Mouse (Mus musculus): ENCODE measurements around the gene Troap. TPM values are rescaled to one million over a fixed set of nuclear protein-coding genes. Genes with fewer than 3 reads are reported as not detected.

The Troap gene
- 47.5 and 50.2 TPM in 2 replicates for polyA plus RNA-seq (2016; fragmentation: Nextera tagmentation; extraction: Ambion mirVana)

GRCm38 (mm10) chr15:99074019-99074599 is at the start of gene Troap:
Troap (plus strand) TSS chr15:99074575.
- DNase-seq (ENCODE audit: low spot score) = no peak
- peak within 1 kb of the TSS; percentile 95 for H3K27ac ChIP-seq (replicated peaks)
- no peaks in the 10 kb centered on the region for H3K9me3 ChIP-seq (replicated peaks)
- H3K27me3 ChIP-seq (ENCODE audit: low read depth, poor library complexity, severe bottlenecking) = no peaks in the 10 kb centered on the region; the same call in 1 of the 2 replicates
- peak within 1 kb of the TSS; percentile 74 for H3K4me3 ChIP-seq
- peaks cover 27% of the 10 kb centered on the region for H3K36me3 ChIP-seq
- WGBS = 26% methylated on average over 9 of the region's 9 CpGs
- peaks cover 41% of the 10 kb centered on the region for H3K4me1 ChIP-seq

GRCm38 (mm10) chr15:99024668-99025314 is 49.6 kb upstream of the Troap start:
- Histone ChIP-seq H3K9me3 (replicated peaks) (peaks cover 4% of the 10 kb centered on the region; the same call in 1 of the 2 replicates), H3K27ac (replicated peaks) (no peak overlapping the region), H3K36me3 (no peaks in the 10 kb centered on the region), H3K4me3 (no peak overlapping the region), H3K27me3 (ENCODE audit: low read depth, poor library complexity, severe bottlenecking) (peaks cover 10% of the 10 kb centered on the region), H3K4me1 (peaks cover 9% of the 10 kb centered on the region)
- DNase-seq (ENCODE audit: low spot score) = peak; percentile 81
- 30% methylated on average over 7 of the region's 8 CpGs for WGBS

- Histone ChIP-seq H3K4me3 (no peak overlapping the region), H3K27ac (replicated peaks) (no peak overlapping the region), H3K27me3 (ENCODE audit: low read depth, poor library complexity, severe bottlenecking) (peaks cover 14% of the 10 kb centered on the region), H3K9me3 (replicated peaks) (peaks cover 4% of the 10 kb centered on the region; the same call in 1 of the 2 replicates), H3K4me1 (peaks cover 15% of the 10 kb centered on the region), H3K36me3 (no peaks in the 10 kb centered on the region)
- no peak for DNase-seq (ENCODE audit: low spot score)
- 81% methylated on average over 13 of the region's 13 CpGs for WGBS
Measured at GRCm38 (mm10) chr15:99025414-99025813, 49.0 kb upstream of the Troap start.

GRCm38 (mm10) chr15:99026259-99026658 is 48.1 kb upstream of the Troap start:
- Histone ChIP-seq H3K27ac (replicated peaks) (no peak overlapping the region), H3K36me3 (no peaks in the 10 kb centered on the region), H3K4me1 (peaks cover 24% of the 10 kb centered on the region), H3K4me3 (no peak overlapping the region), H3K9me3 (replicated peaks) (peaks cover 1% of the 10 kb centered on the region; the same call in 1 of the 2 replicates), H3K27me3 (ENCODE audit: low read depth, poor library complexity, severe bottlenecking) (peaks cover 22% of the 10 kb centered on the region)
- WGBS = 60% methylated on average over 4 of the region's 4 CpGs
- no peak for DNase-seq (ENCODE audit: low spot score)

- no peak overlapping the region for H3K4me3 ChIP-seq
- H3K36me3 ChIP-seq = no peaks in the 10 kb centered on the region
- WGBS = 78% methylated on average over 5 of the region's 5 CpGs
- H3K9me3 ChIP-seq (replicated peaks) = no peaks in the 10 kb centered on the region
- no peak overlapping the region for H3K27ac ChIP-seq (replicated peaks)
- DNase-seq (ENCODE audit: low spot score) = no peak
- peaks cover 32% of the 10 kb centered on the region for H3K4me1 ChIP-seq
- H3K27me3 ChIP-seq (ENCODE audit: low read depth, poor library complexity, severe bottlenecking) = peaks cover 24% of the 10 kb centered on the region
Measured at GRCm38 (mm10) chr15:99027116-99027515, 47.3 kb upstream of the Troap start.

GRCm38 (mm10) chr15:99028874-99029458 is 45.4 kb upstream of the Troap start:
- Histone ChIP-seq H3K4me1 (peaks cover 44% of the 10 kb centered on the region), H3K9me3 (replicated peaks) (no peaks in the 10 kb centered on the region), H3K36me3 (peaks cover 4% of the 10 kb centered on the region), H3K4me3 (peak overlapping the region; percentile 64), H3K27ac (replicated peaks) (peak overlapping the region; percentile 85), H3K27me3 (ENCODE audit: low read depth, poor library complexity, severe bottlenecking) (peaks cover 24% of the 10 kb centered on the region)
- DNase-seq (ENCODE audit: low spot score) = peak; percentile 44
- 17% methylated on average over 10 of the region's 10 CpGs for WGBS

GRCm38 (mm10) chr15:99029619-99030584 is 44.5 kb upstream of the Troap start, which contains the start of gene Tuba1c:
Tuba1c (plus strand) TSS chr15:99029891.
- peaks cover 44% of the 10 kb centered on the region for H3K4me1 ChIP-seq
- peak; percentile 89 for DNase-seq (ENCODE audit: low spot score)
- H3K9me3 ChIP-seq (replicated peaks) = no peaks in the 10 kb centered on the region
- peaks cover 10% of the 10 kb centered on the region for H3K36me3 ChIP-seq
- WGBS = under 1% methylated on average over 52 of the region's 52 CpGs
- peak within 1 kb of the TSS; percentile 64 for H3K4me3 ChIP-seq
- peaks cover 24% of the 10 kb centered on the region for H3K27me3 ChIP-seq (ENCODE audit: low read depth, poor library complexity, severe bottlenecking)
- peak within 1 kb of the TSS; percentile 85 for H3K27ac ChIP-seq (replicated peaks)

- H3K27ac ChIP-seq (replicated peaks) = peak overlapping the region; percentile 85
Measured at GRCm38 (mm10) chr15:99030585-99031387, 43.6 kb upstream of the Troap start.

GRCm38 (mm10) chr15:99031388-99031675 is 43.0 kb upstream of the Troap start:
- no peak overlapping the region for H3K27ac ChIP-seq (replicated peaks)
- H3K4me3 ChIP-seq = peak overlapping the region; percentile 64
- WGBS = 88% methylated on average over 4 of the region's 4 CpGs
- peaks cover 25% of the 10 kb centered on the region for H3K36me3 ChIP-seq
- H3K9me3 ChIP-seq (replicated peaks) = no peaks in the 10 kb centered on the region
- peaks cover 44% of the 10 kb centered on the region for H3K4me1 ChIP-seq
- no peak for DNase-seq (ENCODE audit: low spot score)
- H3K27me3 ChIP-seq (ENCODE audit: low read depth, poor library complexity, severe bottlenecking) = peaks cover 24% of the 10 kb centered on the region

More at GRCm38 (mm10) chr15:99030585-99031387, 43.6 kb upstream of the Troap start:
- H3K4me1 ChIP-seq = peaks cover 44% of the 10 kb centered on the region
- DNase-seq (ENCODE audit: low spot score) = no peak
- no peaks in the 10 kb centered on the region for H3K9me3 ChIP-seq (replicated peaks)
- 15% methylated on average over 26 of the region's 26 CpGs for WGBS
- H3K4me3 ChIP-seq = peak overlapping the region; percentile 64
- H3K36me3 ChIP-seq = peaks cover 19% of the 10 kb centered on the region
- peaks cover 24% of the 10 kb centered on the region for H3K27me3 ChIP-seq (ENCODE audit: low read depth, poor library complexity, severe bottlenecking)

GRCm38 (mm10) chr15:99032041-99032725 is 42.2 kb upstream of the Troap start:
- H3K27ac ChIP-seq (replicated peaks) = no peak overlapping the region
- 82% methylated on average over 9 of the region's 9 CpGs for WGBS
- no peak for DNase-seq (ENCODE audit: low spot score)
- H3K27me3 ChIP-seq (ENCODE audit: low read depth, poor library complexity, severe bottlenecking) = peaks cover 24% of the 10 kb centered on the region
- no peaks in the 10 kb centered on the region for H3K9me3 ChIP-seq (replicated peaks)
- H3K4me1 ChIP-seq = peaks cover 44% of the 10 kb centered on the region
- H3K4me3 ChIP-seq = peak overlapping the region; percentile 64
- H3K36me3 ChIP-seq = peaks cover 31% of the 10 kb centered on the region

- peaks cover 32% of the 10 kb centered on the region for H3K36me3 ChIP-seq
- 84% methylated on average over 7 of the region's 7 CpGs for whole genome bisulfite sequencing
- H3K9me3 ChIP-seq (replicated peaks) = no peaks in the 10 kb centered on the region
- no peak for DNase-seq (ENCODE audit: low spot score)
- H3K27ac ChIP-seq (replicated peaks) = no peak overlapping the region
- H3K27me3 ChIP-seq (ENCODE audit: low read depth, poor library complexity, severe bottlenecking) = peaks cover 22% of the 10 kb centered on the region
- H3K4me1 ChIP-seq = peaks cover 44% of the 10 kb centered on the region
- peak overlapping the region; percentile 64 for H3K4me3 ChIP-seq
Measured at GRCm38 (mm10) chr15:99032726-99033250, 41.6 kb upstream of the Troap start.

All from midbrain, embryonic 10.5 days (tissue).